Mouse (Mus musculus): ENCODE results near the gene Pcolce2. TPM values are rescaled to one million over a fixed set of nuclear protein-coding genes. Genes with fewer than 3 reads are reported as not detected.

Gene Pcolce2
- polyA plus RNA-seq, 1 experiment from 2014 or later = 10.0 TPM

- Histone ChIP-seq H3K4me3 (no peak overlapping the region), H3K9ac (no peak overlapping the region), H3K27ac (no peak overlapping the region), H3K4me1 (peaks cover 7% of the 10 kb centered on the region), H3K27me3 (peaks cover 10% of the 10 kb centered on the region), H3K4me2 (no peak overlapping the region), H3K36me3 (no peaks in the 10 kb centered on the region), H3K9me3 (no peaks in the 10 kb centered on the region)
- WGBS = 65% methylated on average over 7 of the region's 7 CpGs
- ATAC-seq (ENCODE audit: insufficient number of reproducible peaks, insufficient read depth, low FRiP score, low TSS enrichment, low read depth) = no peak
Measured at GRCm38 (mm10) chr9:95744845-95745613, 107.6 kb downstream of the Pcolce2 start.

- no peak overlapping the region for H3K4me2 ChIP-seq
- whole genome bisulfite sequencing = 83% methylated on average over 5 of the region's 5 CpGs
- H3K9ac ChIP-seq = no peak overlapping the region
- no peaks in the 10 kb centered on the region for H3K36me3 ChIP-seq
- no peak for ATAC-seq (ENCODE audit: insufficient number of reproducible peaks, insufficient read depth, low FRiP score, low TSS enrichment, low read depth)
- no peaks in the 10 kb centered on the region for H3K9me3 ChIP-seq
- peaks cover 20% of the 10 kb centered on the region for H3K27me3 ChIP-seq
- no peak overlapping the region for H3K4me3 ChIP-seq
- peaks cover 7% of the 10 kb centered on the region for H3K4me1 ChIP-seq
- no peak overlapping the region for H3K27ac ChIP-seq
Measured at GRCm38 (mm10) chr9:95747298-95747697, 109.9 kb downstream of the Pcolce2 start.

Other genes starting within 250 kb of the Pcolce2 start
- 13.2 and 13.5 TPM in 2 replicates for gene Chst2, start 230.9 kb upstream of the Pcolce2 start, polyA plus RNA-seq (2015; fragmentation: Nextera tagmentation; extraction: Ambion mirVana)
- 169 and 178 TPM in 2 replicates for gene U2surp, start 125.6 kb upstream of the Pcolce2 start, polyA plus RNA-seq (2015; fragmentation: Nextera tagmentation; extraction: Ambion mirVana)
- gene Paqr9, start 77.9 kb upstream of the Pcolce2 start, polyA plus RNA-seq (2015; fragmentation: Nextera tagmentation; extraction: Ambion mirVana) = 0.15 and 0.32 TPM in 2 replicates
- gene Trpc1, start 112.8 kb downstream of the Pcolce2 start, polyA plus RNA-seq (2015; fragmentation: Nextera tagmentation; extraction: Ambion mirVana) = 2.0 and 2.7 TPM in 2 replicates
- gene Pls1, start 207.7 kb downstream of the Pcolce2 start, polyA plus RNA-seq (2015; fragmentation: Nextera tagmentation; extraction: Ambion mirVana) = 3.8 and 7.1 TPM in 2 replicates
- gene Atr, start 220.0 kb downstream of the Pcolce2 start, polyA plus RNA-seq (2015; fragmentation: Nextera tagmentation; extraction: Ambion mirVana) = 22.4 and 24.1 TPM in 2 replicates